Mouse (Mus musculus) lung, adult 2 months (tissue): ENCODE data around the gene Crybb1. TPM values are rescaled to one million over a fixed set of nuclear protein-coding genes. Genes with fewer than 3 reads are reported as not detected.

Experiments
- DNase-seq: peaks from one replicate; pipeline ENCODE4 v3.0.0; 2022
- H3K4me1 ChIP-seq: fragments of 200-500 bp; 2 replicates; pipeline ENCODE4 v1.6.1; 2011; ENCODE audit warnings: low read length; ENCODE audit not compliant: control insufficient read depth, insufficient read depth
- H3K4me3 ChIP-seq: fragments of 200-500 bp; replicated peaks from 2 replicates; pipeline ENCODE3; 2011; ENCODE audit warnings: low read depth, mild to moderate bottlenecking, control low read depth, low read length; ENCODE audit errors: extremely low read depth
- CTCF ChIP-seq: fragments of 200-500 bp; IDR thresholded peaks from 2 replicates; pipeline ENCODE4 v1.5.1; 2011; ENCODE audit warnings: mild to moderate bottlenecking, low read length, control low read depth; ENCODE audit not compliant: insufficient read depth
- POLR2A ChIP-seq: fragments of 200-500 bp; IDR thresholded peaks from 2 replicates; pipeline ENCODE4 v1.6.1; 2011; ENCODE audit warnings: low read depth, mild to moderate bottlenecking, control low read depth, low read length, borderline replicate concordance; ENCODE audit errors: extremely low read depth
- WGBS: fragments of 180-500 bp; shearing (Covaris S2); methylation state at CpG from one replicate; pipeline ENCODE4 v1.1.7; 2018; 5-methylcytosine and 5-hydroxymethylcytosine counted together
- polyA plus RNA-seq: library from polyadenylated mRNA; depleted of rRNA; stranded (reverse); fragments of >200 nt; gene quantifications from 2 replicates; pipeline ENCODE4 v1.2.3, GENCODE M21; 2012

Crybb1 gene
- polyA plus RNA-seq, 1 experiment = 0.14 TPM

DNA sequence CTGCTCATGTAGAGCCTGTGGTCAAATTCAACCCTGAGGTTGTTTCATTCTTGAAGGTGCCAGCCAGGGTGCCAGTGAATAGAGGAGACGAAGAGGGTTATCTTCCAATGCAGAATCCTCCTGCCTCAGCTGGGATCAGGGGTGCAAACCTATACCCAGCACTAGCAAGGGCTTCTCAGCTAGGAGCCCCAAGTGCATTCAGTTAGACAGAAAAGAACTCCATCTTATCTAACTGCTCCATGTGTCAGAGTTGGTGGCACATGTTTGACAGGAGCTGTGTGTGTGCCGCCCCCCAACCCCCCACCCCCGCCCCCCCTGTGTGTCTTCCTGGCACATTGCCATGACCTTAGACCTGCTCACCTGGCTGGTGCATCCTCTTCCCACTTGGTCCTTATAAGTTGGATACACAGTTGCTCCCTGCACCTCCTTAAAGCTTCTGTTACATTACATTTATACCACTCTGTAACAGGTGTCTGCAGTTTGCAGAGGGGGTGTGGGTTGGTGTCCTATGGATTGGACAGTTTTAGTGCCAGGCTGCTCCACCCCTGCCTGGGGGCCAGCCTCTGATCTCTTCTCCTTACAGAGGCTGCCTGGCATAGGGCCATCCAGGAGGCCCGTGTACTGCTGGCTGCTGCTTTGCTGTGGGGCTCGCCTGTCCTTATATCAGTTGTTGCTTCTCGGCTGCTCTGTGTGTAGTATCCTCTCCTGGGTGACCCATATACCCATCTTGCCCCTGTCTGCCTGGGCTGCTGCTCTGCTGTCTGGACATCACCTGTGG, 41.0 kb downstream of the Crybb1 start:
- TF ChIP-seq POLR2A = no peak
- TF ChIP-seq CTCF = no peak
- 45% methylated on average over 6 of the region's 6 CpGs for WGBS
- no peak overlapping the region for H3K4me3 ChIP-seq
- peaks cover 51% of the 10 kb centered on the region for H3K4me1 ChIP-seq
- no peak for DNase-seq

GRCm38 (mm10) chr5:112297257-112297656, 41.6 kb downstream of the Crybb1 start:
- Histone ChIP-seq H3K4me3 (no peak overlapping the region), H3K4me1 (peaks cover 46% of the 10 kb centered on the region)
- TF ChIP-seq CTCF = no peak
- DNase-seq = no peak
- WGBS = 45% methylated on average over 2 of the region's 2 CpGs

DNA sequence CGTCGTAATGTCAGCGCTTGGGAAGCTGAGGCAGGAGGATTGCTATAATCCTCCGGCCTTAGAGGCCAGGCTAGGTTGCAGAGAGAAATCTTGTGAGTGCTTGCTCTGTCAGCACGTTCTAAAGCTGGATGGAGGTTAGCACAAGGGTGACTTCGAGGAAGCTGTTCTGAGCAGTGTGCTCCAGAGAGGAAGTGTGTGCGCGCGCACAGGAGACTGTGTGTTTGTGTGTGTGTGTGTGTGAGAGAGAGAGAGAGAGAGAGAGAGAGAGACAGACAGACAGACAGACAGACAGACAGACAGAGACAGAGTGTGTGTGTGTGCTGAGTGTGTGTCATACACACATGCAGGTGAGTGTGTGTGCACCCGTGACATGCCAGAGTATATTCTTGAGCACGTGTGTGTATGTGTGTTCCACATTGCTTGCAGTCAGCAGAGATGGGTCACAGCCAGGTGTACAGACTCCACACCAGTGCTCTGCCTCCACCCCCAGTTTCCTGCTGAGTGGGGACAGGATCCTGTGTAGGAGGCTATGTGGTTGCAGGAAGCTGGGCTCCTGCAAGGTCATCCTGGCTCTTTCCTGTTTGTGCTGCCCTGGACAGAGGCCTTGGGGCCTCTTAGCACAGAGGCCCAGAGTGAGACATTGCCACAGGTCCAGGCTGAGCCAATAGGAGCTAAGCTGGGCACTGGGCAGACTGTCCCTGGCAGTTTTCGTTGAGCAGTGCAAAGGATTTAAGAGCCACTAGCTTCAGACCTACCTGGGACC, 42.8 kb downstream of the Crybb1 start:
- 47% methylated on average over 12 of the region's 12 CpGs for WGBS
- H3K4me3 ChIP-seq = no peak overlapping the region
- DNase-seq = no peak
- TF ChIP-seq CTCF = no peak
- no peak for TF ChIP-seq POLR2A
- peaks cover 41% of the 10 kb centered on the region for H3K4me1 ChIP-seq

GRCm38 (mm10) chr5:112299399-112299798, 43.8 kb downstream of the Crybb1 start:
- WGBS = 63% methylated on average over 4 of the region's 4 CpGs
- Histone ChIP-seq H3K4me1 (peaks cover 38% of the 10 kb centered on the region), H3K4me3 (no peak overlapping the region)
- TF ChIP-seq CTCF = no peak
- no peak for TF ChIP-seq POLR2A
- no peak for DNase-seq

DNA sequence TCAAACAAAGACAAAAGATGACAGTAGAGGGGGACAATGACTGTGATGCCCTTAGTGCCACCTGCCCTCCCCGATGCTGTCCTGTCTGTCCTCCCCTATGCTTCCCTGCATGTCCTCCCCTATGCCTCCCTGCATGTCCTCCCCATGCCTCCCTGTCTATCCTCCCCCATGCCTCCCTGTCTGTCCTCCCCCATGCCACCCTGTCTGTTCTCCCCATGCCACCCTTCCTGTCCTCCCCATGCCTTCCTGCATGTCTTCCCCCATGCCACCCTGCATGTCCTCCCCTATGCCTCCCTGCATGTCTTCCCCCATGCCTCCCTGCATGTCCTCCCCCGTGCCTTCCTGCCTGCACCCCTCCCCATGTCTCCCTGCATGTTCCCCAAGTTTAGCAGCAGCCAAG, 44.5 kb downstream of the Crybb1 start:
- no peak for DNase-seq
- peaks cover 33% of the 10 kb centered on the region for H3K4me1 ChIP-seq
- no peak overlapping the region for H3K4me3 ChIP-seq
- TF ChIP-seq CTCF (no peak), POLR2A (no peak)
- WGBS = 63% methylated on average over 2 of the region's 2 CpGs

DNA sequence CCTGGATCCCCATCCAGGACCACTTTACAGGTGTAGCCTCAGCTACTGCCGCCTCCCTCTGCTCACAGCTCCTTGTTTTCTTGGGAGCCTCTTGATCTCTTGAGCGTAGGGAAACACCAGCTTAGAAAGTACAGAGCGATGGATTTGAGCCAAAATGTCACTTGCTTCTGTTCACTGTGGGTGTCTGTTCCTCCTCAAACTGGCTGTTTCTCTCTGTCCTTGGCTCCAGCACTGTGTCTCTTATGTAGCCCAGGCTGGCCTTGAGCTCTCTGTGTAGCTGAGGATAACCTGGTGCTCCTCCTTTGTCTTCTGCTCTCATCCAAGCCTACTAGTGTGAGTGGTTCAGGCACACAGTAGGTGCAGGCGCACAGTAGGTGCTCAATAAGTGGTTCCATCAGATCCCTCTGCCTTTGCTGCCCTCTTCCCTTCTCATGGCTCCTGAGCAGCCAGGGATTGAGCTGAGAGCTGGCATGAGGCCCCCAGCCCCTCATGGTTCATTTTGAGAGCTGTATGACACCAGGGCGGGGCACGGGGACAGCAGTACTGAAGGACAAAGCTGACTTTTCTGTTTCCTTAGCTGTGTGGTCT, 45.2 kb downstream of the Crybb1 start:
- no peak for DNase-seq
- H3K4me1 ChIP-seq = peaks cover 32% of the 10 kb centered on the region
- no peak for TF ChIP-seq CTCF
- TF ChIP-seq POLR2A = no peak
- WGBS = 77% methylated on average over 6 of the region's 6 CpGs
- H3K4me3 ChIP-seq = no peak overlapping the region

- no peak for TF ChIP-seq POLR2A
- no peak for TF ChIP-seq CTCF
- Histone ChIP-seq H3K4me3 (no peak overlapping the region), H3K4me1 (peaks cover 30% of the 10 kb centered on the region)
- WGBS = 76% methylated on average over 4 of the region's 4 CpGs
- DNase-seq = no peak
These were observed 46.1 kb downstream of the Crybb1 start for GRCm38 (mm10) chr5:112301694-112302093.

DNA sequence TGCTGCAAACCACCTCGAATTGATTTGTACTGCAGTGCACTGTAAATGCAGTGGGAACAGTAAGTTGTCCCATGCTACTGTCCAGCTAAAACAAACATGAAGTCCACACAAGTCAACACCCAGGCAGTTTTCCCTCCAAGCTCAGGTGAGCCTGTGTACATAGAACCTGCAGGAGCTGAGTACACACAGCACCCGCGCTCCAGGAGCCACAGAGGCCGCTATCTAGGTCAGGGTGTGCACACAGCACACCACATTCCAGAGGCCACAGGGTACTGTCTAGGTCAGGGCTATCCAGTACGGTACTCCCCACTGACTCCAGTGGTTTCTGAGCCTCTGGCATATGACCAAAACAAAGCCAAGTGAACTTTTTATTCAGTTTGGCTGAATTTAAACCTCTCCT, 46.7 kb downstream of the Crybb1 start:
- 66% methylated on average over 5 of the region's 5 CpGs for WGBS
- no peak for TF ChIP-seq POLR2A
- no peak for TF ChIP-seq CTCF
- Histone ChIP-seq H3K4me3 (no peak overlapping the region), H3K4me1 (peaks cover 24% of the 10 kb centered on the region)
- DNase-seq = no peak

DNA sequence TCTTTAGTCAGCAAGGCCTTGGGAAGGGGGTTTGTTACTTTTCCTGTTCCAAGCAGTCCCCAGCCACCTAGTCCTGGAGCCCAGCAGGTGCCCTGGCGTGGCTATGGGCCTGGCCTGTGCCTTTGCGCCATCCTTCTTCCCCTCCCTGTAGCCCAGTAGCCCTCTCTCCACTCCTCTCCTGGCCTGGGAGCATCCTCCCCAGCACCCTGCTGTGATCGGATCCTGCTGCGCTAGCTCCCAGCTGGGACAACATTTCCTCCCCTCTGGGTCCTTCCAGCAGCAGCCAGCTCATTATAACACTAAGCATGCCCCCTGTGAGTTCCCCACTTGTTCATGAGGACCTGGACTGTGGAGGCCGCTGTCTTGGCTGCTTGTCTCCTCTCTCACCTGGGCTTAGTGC, 50.2 kb downstream of the Crybb1 start:
- Histone ChIP-seq H3K4me3 (no peak overlapping the region), H3K4me1 (peaks cover 2% of the 10 kb centered on the region; the same call in 1 of the 2 replicates)
- 83% methylated on average over 5 of the region's 5 CpGs for WGBS
- no peak for TF ChIP-seq CTCF
- TF ChIP-seq POLR2A = no peak
- no peak for DNase-seq
